Mouse (Mus musculus): Measurements from ENCODE around the gene Wdr61. TPM values are rescaled to one million over a fixed set of nuclear protein-coding genes. Genes with fewer than 3 reads are reported as not detected.

Wdr61 gene
- total RNA-seq, 2 experiments from 2014 or later, result 17.9 to 18.2 TPM

GRCm38 (mm10) chr9:54687246-54688236 is 46.8 kb downstream of the Wdr61 start:
- intact Hi-C loops (cut with DNase I), result no loop called here
- DNase-seq, result no peak

- intact Hi-C loops (cut with DNase I), result no loop called here
- DNase-seq, result no peak
Measured at GRCm38 (mm10) chr9:54683814-54684605, 50.3 kb downstream of the Wdr61 start.

GRCm38 (mm10) chr9:54682846-54683245 is 51.5 kb downstream of the Wdr61 start:
- intact Hi-C loops (cut with DNase I), result no loop called here
- DNase-seq, result no peak

GRCm38 (mm10) chr9:54676531-54676986 is 57.8 kb downstream of the Wdr61 start:
- intact Hi-C loops (cut with DNase I), result loop anchor here (2.0 to 5.0 kb wide), 3 partner anchors 62 to 239 kb away; no protein-coding TSS in a partner anchor
- DNase-seq, result peak; percentile 55 to 61

- intact Hi-C loops (cut with DNase I), result no loop called here
- no peak for DNase-seq
Measured at GRCm38 (mm10) chr9:54673887-54674286, 60.4 kb downstream of the Wdr61 start.

GRCm38 (mm10) chr9:54671962-54672361 is 62.4 kb downstream of the Wdr61 start:
- intact Hi-C loops (cut with DNase I), result no loop called here
- no peak for DNase-seq

GRCm38 (mm10) chr9:54668455-54668854 is 65.9 kb downstream of the Wdr61 start:
- intact Hi-C loops (cut with DNase I), result no loop called here
- DNase-seq, result no peak

GRCm38 (mm10) chr9:54666116-54666515 is 68.2 kb downstream of the Wdr61 start:
- no peak for DNase-seq
- intact Hi-C loops (cut with DNase I), result no loop called here

Small RNA genes lying within 50 kb of the gene (microRNA-seq; reads per million reads assigned to microRNA genes)
- 0 to 0.74 reads per million in 2 experiments for gene Mir5710

Other genes with a start within 250 kb of the Wdr61 start
- gene Dmxl2, start 232.9 kb downstream of the Wdr61 start, total RNA-seq (2021), result 1 to 10 TPM; 2.6 to 2.7 TPM
- gene Sh2d7, start 195.5 kb downstream of the Wdr61 start, total RNA-seq (2021), result not detected
- gene Cib2, start 174.3 kb downstream of the Wdr61 start, total RNA-seq (2021), result 100 to 1,000 TPM; 113 to 142 TPM
- 100 to 1,000 TPM; 564 to 571 TPM for gene Idh3a, start 148.2 kb downstream of the Wdr61 start, total RNA-seq (2021)
- under 1 TPM; 0.17 to 0.61 TPM for gene Acsbg1, start 72.6 kb downstream of the Wdr61 start, total RNA-seq (2021)
- 10 to 100 TPM; 52.8 to 57.2 TPM for gene Dnaja4, start 35.6 kb downstream of the Wdr61 start, total RNA-seq (2021)
- gene Crabp1, start 30.2 kb upstream of the Wdr61 start, total RNA-seq (2021), result under 1 TPM in 1 of 2 experiments, not detected in 1; 0.79 TPM
- gene Ireb2, start 129.3 kb upstream of the Wdr61 start, total RNA-seq (2021), result 10 to 100 TPM; 18.8 to 21.8 TPM
- gene Hykk, start 182.8 kb upstream of the Wdr61 start, total RNA-seq (2021), result under 1 TPM; 0.74 to 0.79 TPM
- gene Psma4, start 216.3 kb upstream of the Wdr61 start, total RNA-seq (2021), result 100 to 1,000 TPM; 111 to 117 TPM
- gene AY074887, start 216.5 kb upstream of the Wdr61 start, total RNA-seq (2021), result not detected
- gene Chrna5, start 246.4 kb upstream of the Wdr61 start, total RNA-seq (2021), result not detected